Mouse (Mus musculus): ENCODE data around the gene Gid8. TPM values are rescaled to one million over a fixed set of nuclear protein-coding genes. Genes with fewer than 3 reads are reported as not detected.

The Gid8 gene
- total RNA-seq (2015) (72.6 and 76.0 TPM in 2 replicates), total RNA-seq (2017) (64.1 and 82.6 TPM in 2 replicates)

DNA sequence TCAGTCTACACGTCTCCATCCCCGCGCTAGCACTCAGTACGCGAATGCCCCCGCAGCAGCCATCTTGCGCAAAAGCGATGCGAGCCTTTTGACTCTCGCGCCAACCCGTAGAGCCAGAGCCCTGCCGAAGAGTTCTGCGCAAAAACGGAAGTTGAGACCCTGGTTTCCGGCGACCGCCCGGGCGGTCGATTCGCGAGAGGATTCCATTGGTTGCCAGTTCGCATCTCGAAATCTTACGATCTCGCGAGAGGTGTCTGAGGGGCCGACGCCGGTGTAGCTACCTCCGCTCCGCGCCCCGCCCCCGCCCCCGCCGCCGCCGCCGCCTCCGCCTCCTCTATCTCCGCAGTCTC is at the start of gene Gid8, which contains the start of gene Dido1:
Gene Gid8, plus strand, starts transcription at position 195 of the 350 bp plus-strand sequence.
Gene Dido1, minus strand, starts transcription at position 77 of the 350 bp plus-strand sequence.
- peak; percentile 87 for ATAC-seq (ENCODE audit: poor library complexity, severe bottlenecking)

DNA sequence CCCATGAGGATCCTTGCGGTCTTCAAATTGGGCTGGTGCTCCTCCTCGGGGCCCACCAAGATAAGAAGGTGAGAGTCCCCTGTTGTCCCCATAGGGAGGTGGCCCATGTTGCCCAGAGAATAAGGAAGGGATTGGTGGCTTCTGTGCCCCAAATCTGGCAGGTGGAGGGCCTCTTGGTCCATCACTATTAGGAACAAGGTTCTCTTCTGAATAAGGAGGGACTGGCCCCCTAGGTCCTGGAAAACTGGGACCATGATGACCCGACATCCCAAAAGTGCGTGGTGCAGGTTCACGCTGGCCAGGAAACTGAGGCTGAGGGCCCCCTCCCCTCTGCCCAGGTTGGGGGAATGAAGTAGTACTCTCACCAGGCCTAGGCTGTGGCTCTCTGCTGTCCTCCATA is 49.4 kb upstream of the Gid8 start:
- no peak for ATAC-seq (ENCODE audit: poor library complexity, severe bottlenecking)

DNA sequence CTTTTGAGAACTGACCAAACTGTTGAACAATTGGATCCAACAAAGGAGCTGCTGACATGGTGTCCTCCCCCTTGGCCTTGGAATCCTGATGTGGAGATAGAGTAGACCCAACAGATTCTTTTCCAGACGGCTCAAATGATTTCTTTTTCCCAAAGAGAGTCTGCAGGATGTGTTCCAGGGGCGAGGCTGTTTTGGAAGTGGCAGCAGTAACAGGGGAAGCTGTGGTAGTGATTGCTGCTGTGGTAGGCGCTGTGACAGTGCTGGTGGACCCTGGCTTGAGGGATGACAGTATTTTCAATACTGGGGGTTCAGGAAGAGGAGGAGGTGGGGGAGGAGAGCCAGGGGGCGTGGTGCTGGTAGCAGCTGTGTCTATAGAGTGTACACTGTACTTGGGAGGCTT is 47.9 kb upstream of the Gid8 start:
- no peak for ATAC-seq (ENCODE audit: poor library complexity, severe bottlenecking)

DNA sequence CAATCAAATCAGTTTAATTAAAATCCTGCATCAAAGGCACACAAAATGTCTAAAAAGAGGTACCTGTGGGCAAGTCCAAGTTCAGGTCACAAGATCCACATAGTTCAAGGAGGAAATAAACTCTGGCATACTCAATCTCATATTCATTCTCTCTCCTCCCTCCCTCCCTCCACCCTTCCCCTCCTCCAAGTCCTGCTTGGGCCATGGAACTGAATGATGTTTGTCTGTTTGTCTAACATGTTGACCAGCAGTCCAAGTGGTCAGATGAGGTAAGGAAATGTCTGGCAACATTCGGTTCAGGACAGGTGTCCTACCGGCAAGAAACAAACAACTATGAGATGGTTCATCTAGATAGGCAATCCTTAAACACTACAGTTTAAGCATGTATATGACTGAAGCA is 33.2 kb upstream of the Gid8 start:
- no peak for ATAC-seq (ENCODE audit: poor library complexity, severe bottlenecking)

DNA sequence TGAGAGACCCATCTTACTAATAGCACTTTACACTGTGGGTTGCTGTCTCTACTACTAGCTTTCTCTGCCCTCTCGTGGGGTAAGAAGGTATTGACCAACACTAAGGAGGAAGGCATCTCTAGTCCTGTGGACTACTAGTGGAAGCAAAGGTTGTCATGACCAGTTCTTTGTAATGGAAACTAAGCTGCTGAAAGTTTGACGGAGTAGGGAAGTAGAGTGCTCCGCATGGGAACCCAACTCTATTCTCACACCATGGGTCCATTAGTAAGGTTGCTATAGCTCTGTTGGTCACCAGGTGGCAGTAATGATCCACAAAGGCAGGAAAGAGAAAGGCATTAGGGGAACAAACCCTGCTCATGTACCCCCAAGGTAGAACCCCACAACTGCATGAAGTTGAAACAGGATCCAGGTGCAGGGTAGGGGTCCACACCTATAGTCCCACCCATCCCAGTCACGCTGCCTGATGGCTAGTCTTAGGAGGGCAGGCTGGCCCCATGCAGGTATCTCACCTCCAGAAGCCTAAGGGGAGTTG is 31.2 kb upstream of the Gid8 start:
- ATAC-seq (ENCODE audit: poor library complexity, severe bottlenecking), result peak; percentile 94

DNA sequence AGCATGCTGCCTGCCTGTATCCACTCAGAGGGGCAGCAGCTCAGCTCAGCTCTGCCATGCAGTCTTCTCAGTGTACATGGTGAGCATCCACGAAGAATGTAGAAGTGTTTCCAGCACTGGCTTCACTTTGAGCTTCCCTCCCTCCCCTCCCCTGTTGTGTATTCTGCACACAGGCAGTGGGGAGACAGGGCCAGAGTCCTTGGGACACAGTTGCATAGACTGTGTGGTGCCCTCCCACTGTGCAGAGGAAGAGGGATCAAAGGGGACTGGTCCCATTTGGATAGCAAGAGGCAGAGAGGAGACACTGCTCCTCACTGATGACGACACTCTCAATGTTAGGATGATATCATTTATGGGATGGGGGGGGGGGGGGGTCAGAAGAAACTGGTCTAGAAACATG is 28.7 kb upstream of the Gid8 start:
- ATAC-seq (ENCODE audit: poor library complexity, severe bottlenecking), result no peak

DNA sequence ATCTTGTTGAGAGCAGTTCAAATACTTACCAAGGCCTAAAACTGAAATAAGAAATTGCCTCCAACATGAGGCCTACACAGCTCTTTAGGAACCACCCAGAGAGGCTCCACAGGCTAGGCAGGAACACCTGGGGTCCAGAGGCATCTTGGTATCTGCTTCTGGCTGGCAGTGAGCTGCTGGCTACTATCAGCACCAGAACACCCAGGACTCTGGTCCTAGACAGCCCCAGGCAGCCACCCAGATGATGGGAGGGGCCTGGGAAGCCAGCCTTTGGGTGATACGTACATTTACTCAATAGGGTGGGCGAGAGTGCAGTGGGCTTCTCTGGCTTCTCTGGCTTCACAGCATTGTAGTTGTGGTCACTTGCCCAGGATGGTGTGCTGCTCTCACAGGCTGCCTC is 26.4 kb upstream of the Gid8 start:
- no peak for ATAC-seq (ENCODE audit: poor library complexity, severe bottlenecking)

DNA sequence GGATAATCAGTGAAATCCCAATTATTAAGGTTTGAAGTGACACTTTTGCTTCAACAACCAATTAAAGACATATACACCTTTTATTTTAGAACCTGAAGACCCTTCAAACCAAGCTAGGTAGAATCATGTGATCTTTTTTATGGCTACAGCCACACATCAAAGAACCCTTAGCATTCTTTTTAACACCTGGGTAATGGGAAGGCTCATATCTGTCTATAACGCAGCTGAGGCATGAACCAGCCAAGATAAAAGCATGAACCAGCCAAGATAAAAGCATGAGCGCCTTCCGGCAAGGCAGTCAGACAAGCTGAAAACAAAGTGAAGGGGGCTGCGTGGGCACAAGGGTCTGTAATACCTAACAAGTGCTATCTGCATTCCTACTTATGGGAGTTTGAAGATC is 25.9 kb upstream of the Gid8 start:
- no peak for ATAC-seq (ENCODE audit: poor library complexity, severe bottlenecking)

DNA sequence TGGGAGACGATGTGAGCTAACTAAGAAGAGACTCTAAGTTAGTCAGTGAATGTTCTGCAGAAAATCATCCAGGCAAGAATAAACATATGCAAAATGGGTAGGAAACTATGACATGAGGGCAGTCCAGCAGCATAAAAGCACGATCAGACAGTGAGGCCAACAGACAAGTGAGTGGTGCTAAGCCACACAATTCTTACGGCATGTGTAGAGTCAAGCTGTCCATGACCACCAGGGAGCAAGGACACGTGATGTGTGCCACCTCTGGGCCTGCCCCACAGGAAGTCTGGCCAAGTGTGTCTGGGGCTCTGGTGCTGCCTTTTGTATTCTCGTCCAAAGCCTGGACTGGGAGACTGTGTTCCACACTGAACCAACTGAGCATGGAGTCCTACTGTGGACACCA is 20.1 kb upstream of the Gid8 start:
- ATAC-seq (ENCODE audit: poor library complexity, severe bottlenecking), result no peak

DNA sequence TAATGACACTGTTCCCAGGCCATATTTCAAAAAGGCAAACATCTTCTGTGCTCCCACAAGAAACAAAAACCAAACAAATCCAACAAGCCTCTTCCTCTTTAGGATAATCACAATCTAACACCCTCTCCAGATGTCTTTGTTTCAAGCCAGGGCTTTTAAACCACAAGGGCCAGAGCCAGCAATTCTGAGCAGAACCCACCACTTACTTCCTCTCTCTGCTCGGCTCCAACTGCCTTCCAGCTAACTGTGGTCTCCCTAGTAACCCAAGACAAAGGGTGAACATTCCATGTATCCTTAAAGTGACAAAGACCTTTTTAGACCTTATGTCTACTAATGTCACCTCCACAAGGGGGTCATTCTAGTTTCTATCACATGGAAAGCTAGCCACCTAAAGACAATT is 17.3 kb upstream of the Gid8 start:
- ATAC-seq (ENCODE audit: poor library complexity, severe bottlenecking), result peak; percentile 86

DNA sequence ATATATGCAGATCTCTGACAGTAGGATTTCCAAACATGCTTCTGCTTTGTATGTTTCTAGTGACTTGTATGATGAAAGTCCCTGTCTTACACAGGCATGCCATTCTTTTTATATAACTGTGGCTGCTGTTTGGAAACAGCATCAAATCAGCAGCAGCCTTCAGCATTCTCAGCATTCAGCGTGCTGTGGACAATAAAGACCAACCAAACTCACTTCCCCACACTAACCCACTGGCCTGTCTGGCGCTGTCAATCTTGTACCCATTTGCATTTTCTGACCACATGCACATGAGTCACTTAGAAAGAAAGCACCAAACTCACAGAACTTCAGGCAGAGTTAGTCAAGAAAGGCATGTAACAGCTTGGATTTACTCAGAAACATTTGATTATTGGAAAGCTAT is 14.7 kb upstream of the Gid8 start:
- peak; percentile 77 for ATAC-seq (ENCODE audit: poor library complexity, severe bottlenecking)

DNA sequence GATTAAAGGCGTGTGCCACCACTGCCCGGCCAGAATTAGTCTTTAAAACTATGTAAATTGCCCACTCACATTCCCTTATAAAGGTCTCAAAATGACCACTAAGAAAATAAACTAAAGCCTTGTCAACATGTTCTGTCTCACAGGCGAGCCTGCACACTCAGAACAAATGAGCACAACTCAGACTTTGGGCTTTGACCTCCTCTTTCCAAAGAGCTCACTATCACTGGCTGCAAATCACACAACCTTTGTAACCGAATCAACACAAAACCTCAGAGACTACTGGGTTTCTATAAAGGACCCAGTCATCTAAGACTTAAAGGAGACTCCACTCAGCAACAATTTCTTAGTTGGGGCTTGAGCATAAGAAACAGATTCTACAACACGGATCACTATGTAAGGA is 9.5 kb upstream of the Gid8 start:
- no peak for ATAC-seq (ENCODE audit: poor library complexity, severe bottlenecking)

DNA sequence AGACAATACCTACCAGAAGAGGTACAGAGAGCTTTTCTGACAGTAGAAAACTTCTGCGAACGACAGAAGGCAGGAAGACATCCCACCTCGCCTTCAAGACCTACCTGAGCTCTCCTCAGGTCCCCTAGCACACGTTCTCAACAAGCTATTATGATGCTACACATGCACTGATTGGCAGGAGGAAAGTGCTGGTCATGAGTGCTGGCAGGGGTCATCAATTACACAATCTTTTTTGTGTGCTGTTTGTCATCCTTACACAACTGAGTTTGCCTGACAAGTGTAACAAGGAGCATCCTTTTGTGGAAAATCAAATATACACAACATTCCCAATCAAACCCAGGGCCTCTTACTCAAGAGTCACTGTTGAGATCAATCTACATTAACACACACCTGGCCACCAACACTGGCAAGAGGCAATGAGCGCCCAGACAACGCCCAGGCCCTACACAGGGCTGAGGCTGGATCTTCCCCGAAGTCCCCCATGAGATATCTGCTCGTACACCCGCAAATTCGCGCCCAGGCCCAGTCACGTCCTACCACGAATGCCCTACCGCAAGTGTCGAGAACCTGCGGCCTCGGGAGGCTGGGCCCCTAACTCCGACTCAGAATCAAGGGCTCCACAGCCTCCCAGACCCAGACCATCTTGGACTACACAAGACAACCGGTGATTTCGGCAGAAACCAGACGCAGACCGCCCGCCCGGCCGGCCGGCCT is 8.7 kb upstream of the Gid8 start:
- ATAC-seq (ENCODE audit: poor library complexity, severe bottlenecking), result peak; percentile 18

DNA sequence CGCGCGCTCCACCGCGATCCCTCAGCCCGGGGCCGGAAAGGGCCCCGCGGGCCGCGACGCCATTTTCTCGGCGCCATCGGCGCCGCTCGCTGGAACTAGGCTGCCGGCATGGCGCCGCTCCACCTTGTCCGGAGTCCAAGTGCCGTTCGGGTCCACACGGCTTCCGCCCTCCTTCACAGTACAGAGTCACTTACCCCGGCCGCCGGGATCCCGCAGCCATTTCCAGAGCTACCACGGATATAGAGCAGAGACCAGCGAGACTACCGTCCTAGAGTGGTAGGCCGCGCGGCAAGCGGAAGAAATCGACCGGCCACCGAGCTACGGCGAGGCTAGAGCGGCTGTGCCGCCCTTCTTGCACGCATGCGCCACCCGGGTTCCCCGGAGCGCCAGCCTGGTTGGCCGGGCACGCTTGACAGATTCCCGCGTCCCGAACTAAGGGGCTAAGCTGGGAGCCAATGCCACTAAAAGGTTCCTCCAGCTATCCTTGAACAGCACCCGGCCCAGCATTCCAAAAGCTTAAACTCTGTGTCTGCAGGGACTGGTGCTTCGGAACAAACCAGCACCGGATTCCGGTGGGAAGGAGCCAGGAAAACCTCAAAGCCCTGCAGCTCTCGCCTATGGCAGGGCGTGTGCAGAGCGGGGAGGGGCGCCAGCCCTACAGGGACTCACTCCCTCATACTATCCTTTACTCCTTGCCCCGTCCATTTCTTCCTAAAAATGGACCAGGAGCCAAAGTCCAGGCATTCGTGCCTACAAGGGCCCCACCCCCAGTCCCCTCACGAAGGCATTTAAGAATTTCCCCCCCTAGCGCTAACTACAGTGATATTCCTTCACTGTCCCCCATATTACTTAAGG is 7.9 kb upstream of the Gid8 start:
- peak; percentile 79 for ATAC-seq (ENCODE audit: poor library complexity, severe bottlenecking)

DNA sequence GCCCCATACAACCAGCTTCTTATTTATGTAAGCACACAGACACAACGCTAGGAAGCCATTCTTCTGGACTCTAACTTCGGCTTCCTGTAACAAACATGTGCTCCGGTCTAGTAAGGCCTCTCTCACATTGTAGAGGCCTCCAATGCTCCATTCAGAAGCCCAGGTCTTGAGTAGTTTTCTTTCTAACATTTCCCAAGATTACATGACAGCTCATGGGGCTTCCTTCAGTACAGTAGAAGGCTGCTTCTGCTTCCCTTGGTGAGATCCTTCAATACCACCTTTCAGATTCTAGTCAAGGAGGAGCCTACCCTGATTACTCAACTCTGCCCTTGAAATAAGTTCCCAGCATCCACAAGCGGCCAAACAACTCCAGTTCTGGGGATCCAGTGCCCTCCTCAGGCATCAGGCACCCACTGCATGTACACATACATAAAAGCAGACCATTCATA is 7.2 kb upstream of the Gid8 start:
- ATAC-seq (ENCODE audit: poor library complexity, severe bottlenecking), result no peak

DNA sequence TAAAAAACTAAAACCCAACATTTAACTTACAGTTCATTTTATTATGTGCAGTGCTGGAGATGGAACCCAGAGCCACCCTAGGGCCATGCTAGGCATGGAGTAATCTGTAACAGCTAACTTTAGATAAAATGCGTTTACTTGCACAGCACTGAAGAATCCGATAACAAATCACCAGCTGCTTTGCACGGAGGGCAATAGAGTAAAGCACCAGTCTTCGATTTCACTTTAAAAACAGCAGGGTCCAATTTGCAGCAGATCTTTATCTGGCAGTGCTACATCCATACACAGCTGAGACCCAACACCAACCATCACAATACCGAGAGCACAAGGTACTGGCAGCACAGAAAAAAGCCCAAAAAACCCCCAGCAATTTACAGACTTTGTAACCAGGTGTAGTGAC is 6.7 kb upstream of the Gid8 start:
- no peak for ATAC-seq (ENCODE audit: poor library complexity, severe bottlenecking)

DNA sequence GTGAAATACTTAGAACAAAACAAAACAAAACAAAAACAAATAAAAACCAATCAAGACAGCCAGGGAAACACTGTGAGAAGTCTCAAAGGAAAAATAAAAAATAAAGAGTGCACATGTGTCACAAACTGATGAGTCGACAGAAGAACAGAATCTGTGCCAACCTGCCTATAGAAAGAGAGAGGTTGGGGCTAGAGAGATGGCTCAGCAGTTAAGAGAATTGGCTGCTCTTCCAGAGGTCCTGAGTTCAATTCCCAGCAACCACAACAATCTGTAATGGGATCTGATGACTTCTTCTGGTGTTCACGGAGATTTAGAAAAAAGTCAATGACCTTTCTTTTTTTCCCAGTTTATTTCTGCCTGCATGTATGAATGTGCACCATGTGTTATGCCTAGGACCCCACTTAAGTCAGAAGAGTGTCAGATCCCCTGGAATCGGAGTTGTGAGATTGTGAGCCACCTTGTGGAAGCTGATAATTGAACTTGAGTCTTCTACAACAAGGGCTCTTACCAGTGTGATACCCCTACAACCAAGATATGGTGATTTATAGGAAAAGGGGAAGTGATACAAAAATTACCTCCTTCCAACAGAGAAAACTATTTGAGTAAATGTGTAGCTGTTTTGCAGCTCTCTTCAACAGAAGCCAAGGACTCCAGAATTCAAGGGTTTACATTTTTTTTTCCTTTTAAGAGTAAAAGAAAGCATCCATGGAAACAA is 6.1 kb upstream of the Gid8 start:
- no peak for ATAC-seq (ENCODE audit: poor library complexity, severe bottlenecking)

DNA sequence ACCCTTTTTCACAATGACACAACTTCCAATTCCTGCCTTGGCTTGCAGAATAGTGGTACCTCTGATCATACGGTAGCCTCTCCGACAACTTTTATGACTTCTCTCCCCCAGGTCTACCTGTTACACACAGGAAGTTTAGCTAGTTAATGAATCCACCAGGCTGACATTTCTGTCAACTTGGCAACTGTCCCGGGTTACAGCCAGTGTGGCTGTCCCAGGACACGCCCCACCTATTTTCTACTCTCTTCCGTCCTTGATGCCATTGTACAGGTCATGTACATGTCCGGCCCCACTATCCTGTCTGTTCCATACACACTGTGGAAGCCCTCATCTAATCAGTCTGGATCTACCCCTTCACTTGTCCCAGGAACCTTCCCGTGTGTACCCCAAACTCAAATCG is 5.3 kb upstream of the Gid8 start:
- no peak for ATAC-seq (ENCODE audit: poor library complexity, severe bottlenecking)

DNA sequence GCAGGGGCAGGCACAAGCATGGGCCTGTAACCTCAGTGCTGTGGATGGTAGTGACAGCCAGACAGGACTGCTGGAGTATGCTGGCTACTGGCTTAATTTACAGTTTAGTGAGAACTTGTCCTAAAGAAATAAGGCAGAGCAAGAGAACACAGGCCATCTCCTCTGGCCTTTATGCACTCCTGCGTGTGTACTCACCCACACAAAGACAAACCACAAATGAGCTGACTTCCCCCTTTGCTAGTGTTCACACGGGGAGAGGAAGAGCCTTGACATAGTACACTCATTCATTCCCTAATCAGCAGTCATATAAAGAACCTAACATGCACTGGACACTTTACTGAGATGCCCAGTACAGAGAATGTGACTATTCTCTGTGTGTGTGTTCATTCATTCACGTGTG is 4.9 kb upstream of the Gid8 start:
- peak; percentile 39 for ATAC-seq (ENCODE audit: poor library complexity, severe bottlenecking)

DNA sequence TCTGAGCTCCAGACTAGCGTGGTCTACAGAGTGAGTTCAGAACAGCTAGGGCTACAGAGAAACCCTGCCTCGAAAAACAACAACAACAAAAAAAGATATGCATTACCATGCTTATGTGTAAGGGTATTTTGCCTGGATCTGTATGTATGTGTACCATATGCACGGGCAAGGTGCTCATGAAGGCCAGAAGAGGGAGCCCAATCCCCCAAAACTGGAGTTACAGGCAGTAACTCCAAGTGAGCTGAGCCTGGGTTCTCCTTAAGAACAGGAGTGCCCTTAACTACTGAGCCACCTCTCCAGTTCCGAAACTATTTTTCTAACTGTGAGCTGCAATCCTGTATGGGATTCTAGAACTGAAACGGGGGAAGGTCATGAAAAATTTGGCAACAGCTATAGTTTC is 3.9 kb upstream of the Gid8 start:
- no peak for ATAC-seq (ENCODE audit: poor library complexity, severe bottlenecking)

All from megakaryocyte, adult 5-6 weeks (primary cell).